Mouse (Mus musculus) liver, embryonic 16.5 days (tissue): ENCODE measurements at regions not wholly inside any gene's neighbourhood (a gene's known extent, or its start where the extent isn't known, plus 50 kb on each side); places are given as distances from the start of the nearest gene placed in this dataset.

Source experiments
- ATAC-seq: fragments of 200-750 bp; cut with Nextera tagmentation; 2 replicates; pipeline ENCODE4 v1.8.0; 2017; ENCODE audit warnings: low read depth, mild to moderate bottlenecking, moderate number of reproducible peaks, moderate library complexity
- H3K27ac ChIP-seq: fragments of 300-500 bp; sonication (generic); 2 replicates; pipeline ENCODE4 v1.5.1; 2014; ENCODE audit warnings: mild to moderate bottlenecking, low read length
- H3K27me3 ChIP-seq: fragments of 300-500 bp; sonication (generic); 2 replicates; pipeline ENCODE4 v1.6.1; 2014; ENCODE audit warnings: low read depth, low read length, mixed read lengths; ENCODE audit not compliant: control insufficient read depth, insufficient read depth
- H3K36me3 ChIP-seq: fragments of 300-500 bp; sonication (generic); 2 replicates; pipeline ENCODE4 v1.6.1; 2014; ENCODE audit warnings: mild to moderate bottlenecking; ENCODE audit not compliant: control insufficient read depth, insufficient read depth
- H3K4me1 ChIP-seq: fragments of 300-500 bp; sonication (generic); 2 replicates; pipeline ENCODE4 v1.6.1; 2014; ENCODE audit warnings: low read depth, low read length, mixed read lengths; ENCODE audit not compliant: control insufficient read depth
- H3K4me2 ChIP-seq: fragments of 300-500 bp; sonication (generic); 2 replicates; pipeline ENCODE4 v1.6.1; 2014; ENCODE audit warnings: low read depth, low read length, mixed read lengths
- H3K4me3 ChIP-seq: fragments of 300-500 bp; sonication (generic); 2 replicates; pipeline ENCODE4 v1.5.1; 2014; ENCODE audit warnings: low read depth, mild to moderate bottlenecking, low read length
- H3K9ac ChIP-seq: fragments of 300-500 bp; sonication (generic); 2 replicates; pipeline ENCODE4 v1.6.1; 2014; ENCODE audit warnings: low read depth, low read length
- H3K9me3 ChIP-seq: fragments of 300-500 bp; sonication (generic); replicated peaks from 2 replicates; pipeline ENCODE4 v1.6.1; 2016; ENCODE audit warnings: low read length; ENCODE audit not compliant: control insufficient read depth
- WGBS: fragments of 180-500 bp; shearing (Covaris S2); extraction: QIAGEN DNeasy Blood & Tissue Kit; methylation state at CpG from one replicate; pipeline ENCODE4 v1.1.7; 2014; ENCODE audit not compliant: insufficient replicate concordance; 5-methylcytosine and 5-hydroxymethylcytosine counted together

GRCm38 (mm10) chr2:71652261-71652801 lies 93.1 kb upstream of the Itga6 start:
- no peak for ATAC-seq
- H3K27me3 ChIP-seq = no peaks in the 10 kb centered on the region
- no peak overlapping the region for H3K4me2 ChIP-seq
- no peak overlapping the region for H3K27ac ChIP-seq
- H3K4me1 ChIP-seq = peaks cover 11% of the 10 kb centered on the region
- no peak overlapping the region for H3K9ac ChIP-seq
- 27% methylated on average over 9 of the region's 9 CpGs for WGBS
- H3K4me3 ChIP-seq = no peak overlapping the region
- no peaks in the 10 kb centered on the region for H3K36me3 ChIP-seq
- H3K9me3 ChIP-seq = no peaks in the 10 kb centered on the region

- Histone ChIP-seq H3K27me3 (no peaks in the 10 kb centered on the region), H3K9me3 (no peaks in the 10 kb centered on the region), H3K27ac (no peak overlapping the region), H3K4me1 (peaks cover 11% of the 10 kb centered on the region), H3K36me3 (no peaks in the 10 kb centered on the region), H3K9ac (no peak overlapping the region), H3K4me3 (no peak overlapping the region), H3K4me2 (peak overlapping the region; percentile 68)
- no peak; the same call in 1 of the 2 replicates for ATAC-seq
- 31% methylated on average over 8 of the region's 8 CpGs for WGBS
Measured at GRCm38 (mm10) chr2:71654817-71655503, 90.5 kb upstream of the Itga6 start.

- no peaks in the 10 kb centered on the region for H3K27me3 ChIP-seq
- H3K9me3 ChIP-seq = no peaks in the 10 kb centered on the region
- H3K4me1 ChIP-seq = peaks cover 11% of the 10 kb centered on the region
- no peak overlapping the region; the same call in 1 of the 2 replicates for H3K27ac ChIP-seq
- WGBS = 2% methylated on average over 19 of the region's 19 CpGs
- peak; percentile 30; the same call in 1 of the 2 replicates for ATAC-seq
- H3K36me3 ChIP-seq = no peaks in the 10 kb centered on the region
- H3K9ac ChIP-seq = peak overlapping the region; percentile 31; the same call in 1 of the 2 replicates
- H3K4me3 ChIP-seq = peak overlapping the region; percentile 44
- peak overlapping the region; percentile 68 for H3K4me2 ChIP-seq
Measured at GRCm38 (mm10) chr2:71655504-71656390, 89.7 kb upstream of the Itga6 start.

- Histone ChIP-seq H3K27ac (no peak overlapping the region), H3K27me3 (no peaks in the 10 kb centered on the region), H3K9ac (no peak overlapping the region), H3K4me3 (no peak overlapping the region), H3K4me2 (peak overlapping the region; percentile 32; the same call in 1 of the 2 replicates), H3K9me3 (no peaks in the 10 kb centered on the region), H3K36me3 (no peaks in the 10 kb centered on the region), H3K4me1 (peaks cover 11% of the 10 kb centered on the region)
- 25% methylated on average over 8 of the region's 8 CpGs for WGBS
- no peak for ATAC-seq
Measured at GRCm38 (mm10) chr2:71656611-71657244, 88.7 kb upstream of the Itga6 start.

- no peak overlapping the region for H3K27ac ChIP-seq
- H3K9me3 ChIP-seq = no peaks in the 10 kb centered on the region
- no peaks in the 10 kb centered on the region; the same call in 1 of the 2 replicates for H3K4me1 ChIP-seq
- H3K4me3 ChIP-seq = no peak overlapping the region
- H3K9ac ChIP-seq = no peak overlapping the region
- ATAC-seq = peak; percentile 13; the same call in 1 of the 2 replicates
- H3K36me3 ChIP-seq = no peaks in the 10 kb centered on the region
- H3K27me3 ChIP-seq = no peaks in the 10 kb centered on the region
- H3K4me2 ChIP-seq = no peak overlapping the region
Measured at GRCm38 (mm10) chr2:71661438-71661837, 84.0 kb upstream of the Itga6 start.

- H3K9ac ChIP-seq = no peak overlapping the region
- no peak overlapping the region for H3K4me2 ChIP-seq
- WGBS = 26% methylated on average over 5 of the region's 5 CpGs
- H3K27me3 ChIP-seq = no peaks in the 10 kb centered on the region
- peak; percentile 45; the same call in 1 of the 2 replicates for ATAC-seq
- H3K36me3 ChIP-seq = no peaks in the 10 kb centered on the region
- no peak overlapping the region for H3K4me3 ChIP-seq
- peak overlapping the region; percentile 9; the same call in 1 of the 2 replicates for H3K27ac ChIP-seq
- no peaks in the 10 kb centered on the region for H3K9me3 ChIP-seq
- H3K4me1 ChIP-seq = no peaks in the 10 kb centered on the region; the same call in 1 of the 2 replicates
Measured at GRCm38 (mm10) chr2:71661986-71662385, 83.4 kb upstream of the Itga6 start.

GRCm38 (mm10) chr2:71663453-71663852 lies 82.0 kb upstream of the Itga6 start:
- Histone ChIP-seq H3K4me3 (no peak overlapping the region), H3K4me1 (no peaks in the 10 kb centered on the region; the same call in 1 of the 2 replicates), H3K4me2 (no peak overlapping the region), H3K27me3 (no peaks in the 10 kb centered on the region), H3K9me3 (no peaks in the 10 kb centered on the region), H3K36me3 (no peaks in the 10 kb centered on the region), H3K27ac (no peak overlapping the region), H3K9ac (no peak overlapping the region)
- ATAC-seq = no peak
- WGBS = 30% methylated on average over 8 of the region's 8 CpGs

- no peaks in the 10 kb centered on the region for H3K9me3 ChIP-seq
- H3K27me3 ChIP-seq = no peaks in the 10 kb centered on the region
- no peak overlapping the region for H3K27ac ChIP-seq
- H3K9ac ChIP-seq = no peak overlapping the region
- no peak for ATAC-seq
- 56% methylated on average over 2 of the region's 2 CpGs for WGBS
- H3K36me3 ChIP-seq = no peaks in the 10 kb centered on the region
- no peak overlapping the region for H3K4me3 ChIP-seq
- H3K4me1 ChIP-seq = no peaks in the 10 kb centered on the region; the same call in 1 of the 2 replicates
- no peak overlapping the region for H3K4me2 ChIP-seq
Measured at GRCm38 (mm10) chr2:71666927-71667326, 78.5 kb upstream of the Itga6 start.
